Mouse (Mus musculus) heart, postnatal 36 days (tissue): ENCODE results near the gene 1700025G04Rik. TPM values are rescaled to one million over a fixed set of nuclear protein-coding genes. Genes with fewer than 3 reads are reported as not detected.

Experiments used
- DNase-seq, 2 experiments: peaks; one replicate each; pipeline ENCODE4 v3.0.0; 2021 to 2022
- intact Hi-C: fragments of 180-260 bp; cut with DNase I; formaldehyde crosslinking; loops from one replicate; pipeline ENCODE4 v1.15.1; 2025
- total RNA-seq, 2 experiments: library from RNA; stranded (reverse); gene quantifications; 2 replicates each; pipeline ENCODE4 v1.2.3; 2021

The 1700025G04Rik gene
- total RNA-seq, 2 experiments from 2014 or later: 41.2 to 44.2 TPM

GRCm38 (mm10) chr1:152077171-152077715, 12.7 kb downstream of the 1700025G04Rik start:
- intact Hi-C loops: no loop called here
- no peak for DNase-seq

GRCm38 (mm10) chr1:152076222-152076845, 13.6 kb downstream of the 1700025G04Rik start:
- intact Hi-C loops: no loop called here
- no peak for DNase-seq

- DNase-seq: no peak
- intact Hi-C loops: no loop called here
Observed at GRCm38 (mm10) chr1:152075725-152076124, 14.2 kb downstream of the 1700025G04Rik start.

GRCm38 (mm10) chr1:152070441-152070840, 19.5 kb downstream of the 1700025G04Rik start:
- intact Hi-C loops: no loop called here
- no peak for DNase-seq

- DNase-seq: no peak
- intact Hi-C loops: no loop called here
Observed at GRCm38 (mm10) chr1:152069745-152070144, 20.2 kb downstream of the 1700025G04Rik start.

- intact Hi-C loops: no loop called here
- DNase-seq: no peak
Observed at GRCm38 (mm10) chr1:152067919-152068318, 22.0 kb downstream of the 1700025G04Rik start.

- DNase-seq: no peak
- intact Hi-C loops: no loop called here
Observed at GRCm38 (mm10) chr1:152065527-152065926, 24.4 kb downstream of the 1700025G04Rik start.

GRCm38 (mm10) chr1:152063357-152064145, 26.4 kb downstream of the 1700025G04Rik start:
- no peak for DNase-seq
- intact Hi-C loops: no loop called here

GRCm38 (mm10) chr1:152061745-152062144, 28.2 kb downstream of the 1700025G04Rik start:
- no peak for DNase-seq
- intact Hi-C loops: no loop called here

GRCm38 (mm10) chr1:152060265-152060664, 29.7 kb downstream of the 1700025G04Rik start:
- intact Hi-C loops: no loop called here
- no peak for DNase-seq

GRCm38 (mm10) chr1:152058776-152059175, 31.1 kb downstream of the 1700025G04Rik start:
- intact Hi-C loops: no loop called here

GRCm38 (mm10) chr1:152053112-152053511, 36.8 kb downstream of the 1700025G04Rik start:
- DNase-seq: no peak
- intact Hi-C loops: no loop called here

More at GRCm38 (mm10) chr1:152058776-152059175, 31.1 kb downstream of the 1700025G04Rik start:
- no peak for DNase-seq

- no peak for DNase-seq
- intact Hi-C loops: no loop called here
Observed at GRCm38 (mm10) chr1:152051858-152052257, 38.1 kb downstream of the 1700025G04Rik start.

GRCm38 (mm10) chr1:152050037-152050436, 39.9 kb downstream of the 1700025G04Rik start:
- no peak for DNase-seq
- intact Hi-C loops: no loop called here

- intact Hi-C loops: no loop called here
- DNase-seq: no peak
Observed at GRCm38 (mm10) chr1:152048291-152048690, 41.6 kb downstream of the 1700025G04Rik start.

GRCm38 (mm10) chr1:152047416-152047815, 42.5 kb downstream of the 1700025G04Rik start:
- intact Hi-C loops: no loop called here
- DNase-seq: no peak

GRCm38 (mm10) chr1:152043453-152043852, 46.5 kb downstream of the 1700025G04Rik start:
- intact Hi-C loops: no loop called here
- DNase-seq: no peak

- DNase-seq: no peak
- intact Hi-C loops: no loop called here
Observed at GRCm38 (mm10) chr1:152042409-152042808, 47.5 kb downstream of the 1700025G04Rik start.

- intact Hi-C loops: no loop called here
Observed at GRCm38 (mm10) chr1:152041005-152041404, 48.9 kb downstream of the 1700025G04Rik start.

GRCm38 (mm10) chr1:152040053-152040452, 49.9 kb downstream of the 1700025G04Rik start:
- intact Hi-C loops: no loop called here
- no peak for DNase-seq

More at GRCm38 (mm10) chr1:152041005-152041404, 48.9 kb downstream of the 1700025G04Rik start:
- no peak for DNase-seq

- intact Hi-C loops: no loop called here
- no peak for DNase-seq
Observed at GRCm38 (mm10) chr1:152039588-152039987, 50.3 kb downstream of the 1700025G04Rik start.

- DNase-seq: no peak
- intact Hi-C loops: no loop called here
Observed at GRCm38 (mm10) chr1:152038086-152038485, 51.8 kb downstream of the 1700025G04Rik start.
